Mouse (Mus musculus) frontal cortex, postnatal 36 days (tissue): ENCODE results near the gene Rbfox2.
A peak's percentile ranks its signal among the peaks of the same experiment; 100 is the strongest.

Source experiments
- DNase-seq, 2 experiments: peaks; one replicate each; pipeline ENCODE4 v3.0.0; 2022; ENCODE audit warnings: low spot score in 2 of 2

The Rbfox2 gene

GRCm38 (mm10) chr15:77275572-77275971 is 31.2 kb downstream of the Rbfox2 start:
- no peak for DNase-seq

DNA sequence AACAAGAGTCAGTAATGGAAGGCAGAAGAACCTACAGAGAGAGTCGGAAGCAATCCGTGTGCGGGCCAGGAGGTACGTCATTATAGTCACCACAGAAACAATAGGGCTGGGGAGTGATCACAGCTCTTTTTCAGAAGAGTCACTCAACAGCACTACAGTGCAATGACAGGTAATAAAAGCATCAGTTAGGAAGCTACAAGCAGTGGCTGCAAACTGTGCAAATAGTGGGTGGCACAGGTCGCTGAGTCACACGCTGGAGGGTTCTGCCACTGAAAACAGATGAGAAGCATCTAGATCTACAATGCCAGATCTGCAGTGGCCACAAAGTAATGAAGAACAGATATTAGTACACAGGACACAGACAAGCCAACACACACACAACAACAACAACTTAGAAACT is 32.9 kb downstream of the Rbfox2 start:
- no peak for DNase-seq

DNA sequence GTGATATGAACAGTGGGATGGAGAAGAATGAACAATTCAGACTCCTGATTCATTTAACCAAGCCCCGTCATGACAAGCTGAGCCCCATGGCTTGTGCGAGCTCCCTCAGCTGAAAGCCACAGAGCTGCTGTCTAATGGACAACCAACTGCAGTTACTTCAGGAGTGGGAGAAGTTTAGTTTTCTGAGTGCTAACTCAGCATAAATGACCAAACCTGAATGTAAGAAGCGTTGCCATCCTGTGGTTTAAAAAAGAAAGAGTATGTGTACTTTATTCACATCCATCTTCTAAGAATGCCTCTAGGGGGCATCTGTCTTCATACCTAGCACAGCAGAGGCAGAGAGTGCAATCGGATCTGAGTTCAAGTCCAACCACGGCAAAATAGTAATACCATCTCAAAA is 35.5 kb downstream of the Rbfox2 start:
- no peak for DNase-seq

GRCm38 (mm10) chr15:77269496-77269895 is 37.3 kb downstream of the Rbfox2 start:
- DNase-seq, result peak in 1 of 2 experiments; percentile 73

- DNase-seq, result no peak
Observed at GRCm38 (mm10) chr15:77268415-77268814, 38.4 kb downstream of the Rbfox2 start.

DNA sequence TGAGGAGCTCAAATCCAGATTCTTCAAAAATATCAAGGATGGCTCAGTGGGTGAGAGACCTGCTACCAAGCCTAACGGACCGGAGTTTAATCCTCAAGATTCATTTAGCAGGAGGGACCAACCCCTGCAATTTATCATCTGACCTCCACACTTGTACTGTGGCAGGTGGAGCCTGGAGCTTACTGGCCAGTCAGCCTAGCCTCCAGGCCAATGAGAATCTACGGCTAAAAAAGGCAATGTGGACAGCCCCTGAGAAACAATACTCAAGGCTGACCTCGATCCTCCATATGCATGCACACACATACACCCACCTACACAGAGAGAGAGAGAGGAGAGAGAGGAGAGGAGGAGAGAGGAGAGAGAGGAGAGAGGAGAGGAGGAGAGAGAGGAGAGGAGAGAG is 41.5 kb downstream of the Rbfox2 start:
- DNase-seq, result no peak

DNA sequence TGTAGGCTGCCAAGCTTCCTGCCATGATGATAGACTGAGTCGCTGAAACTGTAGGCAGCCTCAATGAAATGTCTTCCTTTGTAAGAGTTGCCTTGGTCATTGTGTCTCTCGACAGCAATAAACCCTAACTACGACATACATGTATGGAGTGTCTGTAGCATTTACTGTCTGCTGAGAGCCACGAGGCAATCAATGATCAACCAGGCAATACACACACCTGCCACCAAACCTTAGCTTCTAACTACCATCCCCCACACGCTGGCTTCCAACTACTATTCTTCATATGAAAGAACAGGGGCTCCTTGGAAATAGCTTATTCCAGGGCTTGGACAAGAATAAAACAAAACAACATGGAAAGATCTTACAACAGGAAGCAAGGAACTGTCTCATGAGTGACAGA is 42.5 kb downstream of the Rbfox2 start:
- DNase-seq, result no peak

DNA sequence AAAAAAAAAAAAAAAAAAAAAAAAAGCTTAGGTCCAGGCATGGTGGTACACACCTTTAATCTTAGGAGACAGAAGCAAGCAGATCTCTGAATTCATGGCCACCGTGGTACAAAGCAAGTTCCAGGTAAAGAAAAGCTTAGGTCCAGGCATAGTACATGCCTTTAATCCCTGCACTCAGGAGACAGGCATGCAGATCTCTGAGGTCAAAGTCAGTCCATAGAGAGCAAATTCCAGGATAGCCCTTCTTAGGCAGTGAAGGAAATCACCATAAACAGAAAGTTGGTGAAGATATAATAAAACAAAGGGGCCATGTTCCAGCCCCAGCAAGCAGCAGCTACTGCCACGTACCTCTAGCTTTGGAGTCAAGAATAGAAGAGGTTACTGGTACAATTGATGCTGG is 44.0 kb downstream of the Rbfox2 start:
- DNase-seq, result no peak

DNA sequence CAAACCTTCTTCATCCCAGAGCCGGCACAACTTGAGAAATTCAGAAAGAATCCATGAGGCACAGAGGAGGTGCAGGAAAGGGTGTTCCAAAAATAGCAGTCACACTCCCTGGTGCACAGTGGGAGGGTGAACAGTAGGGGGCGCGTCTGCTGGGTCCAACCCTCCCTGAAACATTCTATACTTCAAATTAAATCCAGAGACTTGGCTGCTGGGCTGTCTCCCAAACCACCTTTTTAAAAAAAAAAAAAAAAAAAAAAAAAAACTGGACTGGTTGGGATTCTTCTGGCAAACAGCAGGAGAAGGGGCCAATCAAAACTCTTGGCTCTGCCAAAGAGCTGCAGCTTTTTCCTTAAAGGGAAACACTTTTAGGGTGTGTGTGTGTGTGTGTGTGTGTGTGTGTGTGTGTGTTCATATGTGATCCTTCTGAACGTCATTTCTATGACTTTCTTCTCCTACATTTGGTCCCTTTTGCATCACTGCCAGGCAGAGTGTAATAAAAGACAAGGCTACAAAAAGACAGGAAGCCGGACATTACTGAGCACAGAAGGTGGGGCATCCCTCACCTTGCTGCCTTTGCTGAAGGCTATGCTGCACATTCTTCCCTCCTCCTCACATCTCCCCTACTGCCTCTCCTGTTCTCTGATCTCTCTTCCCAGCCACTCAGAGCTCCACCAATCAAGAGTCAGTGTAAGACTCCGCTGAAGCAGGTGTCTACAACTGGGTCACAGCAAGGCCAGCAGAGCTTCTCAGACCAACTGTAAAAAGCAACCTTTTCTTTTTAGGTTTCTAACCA is 49.2 kb downstream of the Rbfox2 start:
- peak; percentile 69 to 85 for DNase-seq

DNA sequence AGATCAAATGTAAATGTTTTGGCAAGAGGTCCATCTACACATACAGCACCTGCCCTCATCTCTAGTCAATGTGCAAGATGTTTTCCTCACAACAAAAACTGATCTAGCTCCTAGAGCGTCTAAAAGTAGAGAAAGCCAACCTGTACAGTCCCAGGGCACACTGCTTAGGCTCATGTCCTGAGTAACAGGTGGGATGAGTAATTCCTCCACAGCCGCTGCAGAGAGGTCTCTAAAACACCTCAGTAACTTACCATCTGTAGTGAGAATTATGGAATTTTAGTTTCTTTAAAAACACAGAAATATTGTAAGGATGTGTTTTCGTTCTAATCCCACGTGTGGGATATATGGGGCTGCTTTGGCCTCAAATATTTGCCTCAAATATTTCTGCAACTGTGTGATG is 50.0 kb downstream of the Rbfox2 start:
- no peak for DNase-seq

- no peak for DNase-seq
Observed at GRCm38 (mm10) chr15:77254636-77255035, 52.2 kb downstream of the Rbfox2 start.

- DNase-seq, result no peak
Observed at GRCm38 (mm10) chr15:77254128-77254527, 52.7 kb downstream of the Rbfox2 start.

GRCm38 (mm10) chr15:77251706-77252105 is 55.1 kb downstream of the Rbfox2 start:
- DNase-seq, result no peak

DNA sequence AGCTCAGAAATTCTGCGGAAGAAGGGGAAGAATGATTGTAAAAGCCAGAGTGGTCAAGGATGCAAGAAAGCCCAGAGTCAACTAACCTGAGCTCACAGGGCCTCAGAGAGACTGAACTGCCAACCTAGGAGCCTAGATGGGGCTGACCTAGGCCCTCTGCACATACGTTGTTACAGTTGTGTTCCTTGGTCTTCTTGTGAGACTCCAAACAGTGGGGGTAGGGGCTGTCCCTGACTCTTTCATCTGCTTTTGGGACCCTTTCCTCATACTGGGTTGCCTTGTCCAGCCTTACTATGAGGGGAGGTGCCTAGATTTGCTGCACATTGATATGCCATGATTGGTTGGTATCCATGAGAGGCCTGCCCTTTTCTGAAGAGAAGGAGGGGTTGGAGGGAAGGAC is 56.0 kb downstream of the Rbfox2 start:
- no peak for DNase-seq

GRCm38 (mm10) chr15:77249421-77249820 is 57.4 kb downstream of the Rbfox2 start:
- DNase-seq, result no peak

DNA sequence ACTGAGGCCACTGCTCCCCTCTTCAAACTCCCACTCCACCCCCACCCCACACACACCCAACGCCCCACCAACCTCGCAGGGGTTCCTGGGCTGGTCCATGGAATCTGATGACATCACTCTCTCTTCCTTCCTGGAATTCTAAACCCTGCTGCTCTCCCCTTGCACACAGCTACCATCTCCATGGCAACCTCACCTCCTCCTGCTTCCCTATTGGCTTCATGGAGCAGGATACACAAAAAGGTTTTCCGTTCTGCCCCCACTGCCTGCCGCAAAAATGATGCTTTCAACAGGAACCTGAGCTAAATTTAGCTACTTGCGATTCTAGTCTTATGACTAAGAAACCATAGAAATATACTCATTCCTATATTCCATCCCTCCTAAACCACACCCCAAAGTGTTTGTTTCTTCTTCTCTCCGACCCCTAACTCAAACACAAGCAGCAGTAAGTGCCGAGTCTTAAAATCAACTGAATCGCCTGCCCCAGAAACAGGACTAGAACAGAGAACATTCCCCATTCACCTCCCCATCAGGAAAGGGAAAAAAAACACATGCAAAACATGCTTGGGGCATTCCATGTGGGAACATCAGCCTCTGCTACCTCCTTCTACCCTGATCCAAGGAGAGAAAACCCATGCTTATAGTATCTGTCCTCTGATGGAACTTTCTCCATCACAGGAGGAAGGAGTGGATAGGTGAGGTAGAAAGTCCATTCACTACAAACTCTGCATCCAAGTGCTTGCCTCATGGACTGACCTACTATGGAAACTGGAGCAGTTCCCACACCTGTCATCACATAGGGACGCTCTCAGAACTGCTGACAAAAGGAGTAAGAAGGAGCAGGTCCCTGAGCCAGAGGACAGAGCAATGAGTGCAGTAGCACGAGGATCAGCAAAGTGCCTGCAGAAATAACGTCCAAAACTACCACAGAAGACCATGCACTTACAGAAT is 61.1 kb downstream of the Rbfox2 start:
- peak; percentile 84 to 90 for DNase-seq

- DNase-seq, result no peak
Observed at GRCm38 (mm10) chr15:77244634-77245033, 62.2 kb downstream of the Rbfox2 start.

- no peak for DNase-seq
Observed at GRCm38 (mm10) chr15:77243876-77244560, 62.8 kb downstream of the Rbfox2 start.

DNA sequence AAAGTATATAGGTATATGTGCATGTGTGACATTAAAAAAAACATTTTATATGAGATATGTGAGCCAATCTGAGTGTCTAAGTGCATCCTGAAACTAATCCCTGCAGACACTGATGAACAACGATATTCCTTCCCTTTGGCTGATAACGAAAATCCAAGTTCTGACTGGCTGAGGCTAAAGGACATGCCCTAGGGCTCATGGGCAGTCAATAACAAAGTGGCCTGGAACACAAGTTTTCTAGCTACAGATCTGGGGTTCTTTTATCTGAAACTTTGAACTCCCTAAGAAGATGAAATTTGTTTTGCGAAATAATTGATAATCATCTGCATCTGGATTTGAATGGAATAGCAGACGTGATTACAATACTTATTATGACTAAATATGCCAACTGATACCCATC is 66.2 kb downstream of the Rbfox2 start:
- no peak for DNase-seq

DNA sequence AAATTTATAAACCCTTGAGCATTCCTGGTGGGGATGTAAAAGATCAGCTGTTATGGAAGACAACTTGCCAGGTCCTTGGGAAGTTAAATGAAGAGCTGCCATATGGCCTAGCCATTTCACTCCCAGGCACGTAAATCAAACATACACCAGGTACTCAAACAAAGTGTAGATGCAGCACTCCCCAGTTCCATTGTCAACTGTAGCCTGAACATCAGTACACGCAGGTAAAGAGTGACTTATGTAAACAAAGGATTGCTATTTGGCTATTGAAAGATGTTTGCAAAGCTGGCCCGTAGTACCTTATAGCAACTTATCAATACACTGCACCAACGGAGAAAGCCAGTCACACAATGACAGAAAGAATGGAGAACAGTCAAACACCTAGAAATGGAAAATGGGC is 67.2 kb downstream of the Rbfox2 start:
- no peak for DNase-seq

DNA sequence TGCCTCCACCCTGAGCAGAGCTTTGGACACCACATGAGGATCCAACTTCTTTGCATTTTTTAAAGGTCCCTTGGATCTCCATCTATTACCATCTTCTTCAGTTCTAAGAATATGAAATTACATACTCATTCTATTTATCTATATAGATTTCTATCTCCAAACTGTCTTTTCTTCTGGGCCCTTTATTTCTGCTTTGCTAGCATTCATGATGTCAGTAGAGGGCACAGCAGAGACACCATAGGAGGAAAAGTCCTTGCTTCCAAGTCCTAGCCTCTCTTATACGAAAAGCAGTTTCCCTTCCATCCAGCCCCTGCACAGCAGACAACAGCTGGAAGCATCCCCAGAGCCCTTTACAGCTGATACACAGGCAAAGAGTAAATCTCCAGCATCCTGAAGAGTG is 69.1 kb downstream of the Rbfox2 start:
- DNase-seq, result no peak

DNA sequence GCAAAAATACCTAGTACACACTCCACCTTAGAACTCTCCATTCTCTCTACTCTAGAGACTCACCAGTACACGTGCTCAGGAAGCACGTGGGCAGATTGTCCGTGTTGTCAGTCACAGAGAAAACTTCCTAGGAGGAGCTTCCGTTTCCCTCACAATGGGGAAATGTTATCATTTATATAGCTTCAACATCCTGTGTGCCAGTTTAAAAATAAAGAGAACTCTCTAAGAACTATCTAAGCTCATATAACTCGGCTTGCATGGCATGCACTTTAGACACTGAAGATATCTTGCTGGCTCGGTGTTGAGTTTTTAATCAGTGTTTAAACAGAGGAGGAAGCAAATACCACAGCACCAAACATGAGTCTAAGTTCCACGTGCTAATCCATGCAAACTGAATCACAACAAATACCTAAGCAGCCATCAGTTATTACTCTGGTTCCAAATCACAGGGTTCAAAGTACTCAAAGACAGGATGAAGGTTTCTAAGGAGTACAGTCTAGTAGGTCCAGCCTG is 70.7 kb downstream of the Rbfox2 start:
- DNase-seq, result no peak
